Mouse (Mus musculus) ES-Bruce4 (cell line): ENCODE measurements around the gene Calu.

Experiments used
- CTCF ChIP-seq: IDR thresholded peaks from one replicate; pipeline ENCODE4 v1.8.1; 2011; ENCODE audit warnings: low read depth, low read length
- POLR2A ChIP-seq: IDR thresholded peaks from one replicate; pipeline ENCODE4 v1.8.1; 2011; ENCODE audit warnings: low read length; ENCODE audit not compliant: insufficient read depth

GRCm38 (mm10) chr6:29303726-29304125, 44.1 kb upstream of the Calu start:
- TF ChIP-seq CTCF (no peak), POLR2A (no peak)
